Mouse (Mus musculus): ENCODE results near the gene Rbm42. TPM values are rescaled to one million over a fixed set of nuclear protein-coding genes. Genes with fewer than 3 reads are reported as not detected.

Gene Rbm42
- polyA plus RNA-seq, 1 experiment from 2014 or later: 134 TPM

DNA sequence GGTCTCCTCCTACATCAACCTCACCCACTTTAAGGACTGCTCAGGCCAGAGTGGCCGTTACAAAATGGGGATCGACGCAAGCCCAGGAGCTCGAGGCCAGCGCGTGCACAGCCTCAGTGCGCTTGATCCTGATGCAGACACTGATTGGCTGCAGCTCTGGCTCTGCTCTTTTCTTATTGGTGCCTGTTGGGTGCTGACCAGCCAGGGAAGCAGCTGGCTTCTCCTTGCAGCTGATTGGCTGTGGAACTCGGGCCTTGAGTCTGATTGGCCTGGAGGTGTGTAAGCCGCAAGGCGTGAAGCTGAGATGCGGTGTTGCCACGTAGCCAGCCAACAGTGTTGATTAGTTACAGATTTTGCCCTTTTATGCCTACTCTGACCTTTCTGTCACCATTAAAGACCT lies 51.3 kb downstream of the Rbm42 start, which contains the start of gene Zbtb32:
Gene Zbtb32 (minus strand): TSS at position 124 of the 400 bp plus-strand sequence.
- DNase-seq (ENCODE audit: low spot score) (no peak), ATAC-seq (ENCODE audit: insufficient read depth, low FRiP score, low TSS enrichment) (no peak)
- Histone ChIP-seq H3K4me3 (ENCODE audit: low read depth, low read length) (no peak within 1 kb of the TSS), H3K4me2 (ENCODE audit: low read depth) (no peak within 1 kb of the TSS), H3K36me3 (ENCODE audit: control insufficient read depth, insufficient read depth, low read length) (no peaks in the 10 kb centered on the region), H3K27me3 (ENCODE audit: control insufficient read depth, insufficient read depth, low read length) (no peaks in the 10 kb centered on the region), H3K4me1 (ENCODE audit: control insufficient read depth, insufficient read depth, low read length) (no peaks in the 10 kb centered on the region), H3K27ac (ENCODE audit: low read depth, low read length) (no peak within 1 kb of the TSS), H3K9ac (ENCODE audit: low read length) (no peak within 1 kb of the TSS), H3K9me3 (ENCODE audit: control insufficient read depth, low read length) (no peaks in the 10 kb centered on the region)
- WGBS: 94% methylated on average over 12 of the region's 12 CpGs

DNA sequence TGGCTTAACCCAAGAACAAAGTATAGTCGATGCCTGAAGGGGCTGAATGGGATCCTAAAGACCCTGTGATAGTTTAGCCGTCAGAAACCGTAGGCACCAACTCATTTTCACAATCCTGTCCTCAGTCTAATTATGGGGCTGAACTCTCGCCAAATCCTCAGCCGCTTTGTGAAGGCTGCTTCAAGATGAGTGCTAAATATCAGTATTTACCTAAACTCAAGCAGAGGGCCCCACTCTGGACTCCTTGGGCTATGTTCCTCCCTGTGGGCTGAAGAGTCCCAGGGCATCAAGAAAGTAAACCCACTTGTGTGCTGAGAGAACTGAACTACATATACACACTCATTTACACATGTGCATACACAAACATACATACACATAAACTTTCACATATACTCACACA lies 53.3 kb downstream of the Rbm42 start:
- Histone ChIP-seq H3K4me3 (ENCODE audit: low read depth, low read length) (no peak overlapping the region), H3K4me2 (ENCODE audit: low read depth) (no peak overlapping the region), H3K4me1 (ENCODE audit: control insufficient read depth, insufficient read depth, low read length) (no peaks in the 10 kb centered on the region), H3K9ac (ENCODE audit: low read length) (no peak overlapping the region), H3K9me3 (ENCODE audit: control insufficient read depth, low read length) (no peaks in the 10 kb centered on the region), H3K27me3 (ENCODE audit: control insufficient read depth, insufficient read depth, low read length) (no peaks in the 10 kb centered on the region), H3K27ac (ENCODE audit: low read depth, low read length) (no peak overlapping the region), H3K36me3 (ENCODE audit: control insufficient read depth, insufficient read depth, low read length) (no peaks in the 10 kb centered on the region)
- WGBS: 88% methylated on average over 5 of the region's 5 CpGs
- ATAC-seq (ENCODE audit: insufficient read depth, low FRiP score, low TSS enrichment): no peak
- no peak for DNase-seq (ENCODE audit: low spot score)

DNA sequence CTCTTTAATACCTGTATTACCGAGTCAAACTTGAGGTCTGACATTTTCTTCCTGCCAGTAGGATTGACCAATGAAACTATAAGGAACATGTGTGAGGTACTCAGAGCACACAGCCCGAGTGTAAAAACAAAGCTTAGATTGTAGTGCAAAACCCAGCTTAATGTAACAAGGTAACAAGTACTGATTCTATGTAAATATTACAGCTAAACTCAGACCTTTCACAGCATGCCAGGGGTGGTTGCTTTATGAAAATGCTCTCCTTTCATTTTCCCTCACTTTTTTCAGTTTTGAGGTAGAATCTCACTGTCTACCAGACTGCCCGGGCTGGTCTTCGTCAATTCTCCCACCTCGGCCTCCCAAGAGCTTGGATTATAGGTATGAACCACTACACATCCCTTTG lies 54.0 kb downstream of the Rbm42 start:
- Histone ChIP-seq H3K27ac (ENCODE audit: low read depth, low read length) (no peak overlapping the region), H3K4me1 (ENCODE audit: control insufficient read depth, insufficient read depth, low read length) (no peaks in the 10 kb centered on the region), H3K9me3 (ENCODE audit: control insufficient read depth, low read length) (no peaks in the 10 kb centered on the region), H3K27me3 (ENCODE audit: control insufficient read depth, insufficient read depth, low read length) (no peaks in the 10 kb centered on the region), H3K4me2 (ENCODE audit: low read depth) (no peak overlapping the region), H3K9ac (ENCODE audit: low read length) (no peak overlapping the region), H3K36me3 (ENCODE audit: control insufficient read depth, insufficient read depth, low read length) (no peaks in the 10 kb centered on the region), H3K4me3 (ENCODE audit: low read depth, low read length) (no peak overlapping the region)
- DNase-seq (ENCODE audit: low spot score) (no peak), ATAC-seq (ENCODE audit: insufficient read depth, low FRiP score, low TSS enrichment) (no peak)
- WGBS: 84% methylated on average over 5 of the region's 5 CpGs

DNA sequence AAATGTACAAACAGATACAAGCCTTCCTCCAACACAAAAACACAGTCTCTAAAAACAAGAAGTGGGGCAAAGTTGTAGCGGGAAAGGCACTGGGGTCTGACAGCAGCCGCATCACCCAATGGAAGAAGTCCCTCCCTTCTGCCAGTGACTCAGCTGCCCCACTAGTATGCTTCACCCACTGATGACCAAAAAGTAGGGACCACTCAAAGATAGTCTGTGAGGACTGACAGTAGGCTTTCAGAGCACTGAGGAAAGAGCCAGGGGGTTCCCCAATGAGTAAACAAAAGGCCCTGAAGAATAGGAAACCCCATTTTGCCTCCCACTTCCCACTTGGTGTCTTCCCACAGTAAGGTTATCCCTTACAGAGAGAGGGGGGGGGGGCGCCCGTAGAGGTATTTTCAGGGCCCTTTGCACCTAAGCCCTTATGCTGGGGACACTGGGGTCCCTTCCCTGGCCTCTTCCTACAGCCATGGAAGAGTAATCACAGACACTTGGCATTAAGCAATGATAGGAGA lies 55.5 kb downstream of the Rbm42 start:
- DNase-seq (ENCODE audit: low spot score) (no peak), ATAC-seq (ENCODE audit: insufficient read depth, low FRiP score, low TSS enrichment) (no peak)
- H3K27me3 ChIP-seq (ENCODE audit: control insufficient read depth, insufficient read depth, low read length): no peaks in the 10 kb centered on the region
- no peak overlapping the region for H3K9ac ChIP-seq (ENCODE audit: low read length)
- 64% methylated on average over 4 of the region's 4 CpGs for WGBS
- H3K36me3 ChIP-seq (ENCODE audit: control insufficient read depth, insufficient read depth, low read length): no peaks in the 10 kb centered on the region
- no peak overlapping the region for H3K4me2 ChIP-seq (ENCODE audit: low read depth)
- H3K27ac ChIP-seq (ENCODE audit: low read depth, low read length): no peak overlapping the region
- H3K9me3 ChIP-seq (ENCODE audit: control insufficient read depth, low read length): no peaks in the 10 kb centered on the region
- no peak overlapping the region for H3K4me3 ChIP-seq (ENCODE audit: low read depth, low read length)
- H3K4me1 ChIP-seq (ENCODE audit: control insufficient read depth, insufficient read depth, low read length): peaks cover 3% of the 10 kb centered on the region; the same call in 1 of the 2 replicates

DNA sequence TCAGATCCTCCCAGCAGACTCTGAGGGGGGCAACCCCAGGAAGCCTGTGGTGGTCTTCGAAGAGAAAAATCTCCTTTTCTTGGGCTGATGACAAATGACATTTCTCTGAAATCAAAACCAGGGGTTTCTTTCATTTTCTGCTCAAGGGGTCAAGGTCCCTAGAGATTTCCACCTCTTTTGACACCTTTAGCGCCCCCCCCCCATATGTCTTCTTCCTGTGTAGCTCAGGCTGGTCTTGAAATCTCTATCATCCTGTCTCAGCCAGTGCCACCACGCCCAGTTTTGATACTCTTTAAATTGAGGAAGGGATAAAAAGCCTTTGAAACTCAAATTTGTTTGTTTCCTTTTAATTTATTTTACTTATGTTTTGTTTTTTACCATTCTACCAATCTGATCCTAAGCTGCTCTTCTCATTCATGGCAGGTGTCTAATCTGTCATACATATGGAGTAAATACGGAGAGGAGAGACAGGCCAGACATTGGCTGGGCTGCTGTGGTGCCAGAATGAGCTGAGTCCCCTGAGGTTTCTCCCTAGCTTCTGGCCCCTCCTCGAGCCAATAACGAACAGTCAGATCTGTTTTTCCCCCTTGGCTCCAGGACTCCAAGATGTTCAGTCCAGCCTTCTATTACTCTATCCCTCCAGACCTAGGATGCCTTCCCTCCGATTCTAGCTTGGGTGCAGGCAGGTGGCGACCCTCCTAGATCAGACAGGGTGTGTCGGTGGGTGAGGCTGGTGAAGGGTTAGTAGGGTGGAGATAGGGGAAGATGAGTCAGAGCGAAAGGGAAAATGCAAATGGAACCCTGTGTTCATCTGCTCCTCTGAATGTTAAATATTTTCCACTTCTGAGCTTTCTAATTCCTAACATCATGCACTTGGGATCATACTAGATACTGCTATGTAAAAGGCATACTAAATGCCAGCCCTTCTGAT lies 56.3 kb downstream of the Rbm42 start:
- no peaks in the 10 kb centered on the region for H3K9me3 ChIP-seq (ENCODE audit: control insufficient read depth, low read length)
- WGBS: 71% methylated on average over 10 of the region's 10 CpGs
- H3K9ac ChIP-seq (ENCODE audit: low read length): no peak overlapping the region
- ATAC-seq (ENCODE audit: insufficient read depth, low FRiP score, low TSS enrichment) (no peak), DNase-seq (ENCODE audit: low spot score) (no peak)
- no peaks in the 10 kb centered on the region for H3K27me3 ChIP-seq (ENCODE audit: control insufficient read depth, insufficient read depth, low read length)
- no peak overlapping the region for H3K4me2 ChIP-seq (ENCODE audit: low read depth)
- H3K27ac ChIP-seq (ENCODE audit: low read depth, low read length): no peak overlapping the region
- H3K36me3 ChIP-seq (ENCODE audit: control insufficient read depth, insufficient read depth, low read length): no peaks in the 10 kb centered on the region
- H3K4me3 ChIP-seq (ENCODE audit: low read depth, low read length): no peak overlapping the region
- peaks cover 3% of the 10 kb centered on the region; the same call in 1 of the 2 replicates for H3K4me1 ChIP-seq (ENCODE audit: control insufficient read depth, insufficient read depth, low read length)

DNA sequence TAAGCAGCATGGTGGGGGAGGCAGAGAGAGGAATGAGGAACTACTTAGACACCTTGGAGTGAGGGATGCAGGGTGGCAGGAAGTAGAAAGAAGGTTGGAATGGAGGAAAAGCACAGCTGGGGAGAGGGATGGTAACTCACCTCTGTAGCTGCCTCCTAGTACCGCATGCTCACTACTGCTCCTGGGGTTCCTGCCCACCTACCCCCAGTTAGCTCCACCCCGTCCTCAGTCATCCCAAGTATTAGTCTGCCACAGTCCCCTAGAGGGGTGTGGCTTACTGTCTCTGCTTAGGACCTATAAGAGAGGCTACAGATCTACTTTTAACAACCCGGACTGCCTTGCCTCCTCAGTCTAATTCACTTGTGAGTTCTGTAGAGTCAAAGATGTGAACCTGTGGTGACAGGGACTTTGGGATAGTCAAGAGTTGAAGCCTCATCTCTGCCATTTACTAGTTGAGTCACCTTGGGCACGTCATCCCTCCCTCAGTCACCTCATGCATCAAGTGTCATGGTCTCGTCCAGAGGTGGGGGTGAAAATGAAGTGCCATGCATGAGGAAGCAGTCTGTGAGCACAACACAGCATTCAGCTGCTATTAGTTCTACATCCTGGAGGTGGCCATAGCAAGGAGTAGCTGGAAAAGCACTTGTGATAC lies 57.2 kb downstream of the Rbm42 start:
- H3K27ac ChIP-seq (ENCODE audit: low read depth, low read length): no peak overlapping the region
- no peak for DNase-seq (ENCODE audit: low spot score)
- no peaks in the 10 kb centered on the region for H3K9me3 ChIP-seq (ENCODE audit: control insufficient read depth, low read length)
- no peaks in the 10 kb centered on the region for H3K36me3 ChIP-seq (ENCODE audit: control insufficient read depth, insufficient read depth, low read length)
- WGBS: 58% methylated on average over 5 of the region's 5 CpGs
- no peaks in the 10 kb centered on the region for H3K27me3 ChIP-seq (ENCODE audit: control insufficient read depth, insufficient read depth, low read length)
- peaks cover 3% of the 10 kb centered on the region; the same call in 1 of the 2 replicates for H3K4me1 ChIP-seq (ENCODE audit: control insufficient read depth, insufficient read depth, low read length)
- no peak overlapping the region for H3K4me3 ChIP-seq (ENCODE audit: low read depth, low read length)
- no peak for ATAC-seq (ENCODE audit: insufficient read depth, low FRiP score, low TSS enrichment)
- H3K4me2 ChIP-seq (ENCODE audit: low read depth): no peak overlapping the region
- no peak overlapping the region for H3K9ac ChIP-seq (ENCODE audit: low read length)

DNA sequence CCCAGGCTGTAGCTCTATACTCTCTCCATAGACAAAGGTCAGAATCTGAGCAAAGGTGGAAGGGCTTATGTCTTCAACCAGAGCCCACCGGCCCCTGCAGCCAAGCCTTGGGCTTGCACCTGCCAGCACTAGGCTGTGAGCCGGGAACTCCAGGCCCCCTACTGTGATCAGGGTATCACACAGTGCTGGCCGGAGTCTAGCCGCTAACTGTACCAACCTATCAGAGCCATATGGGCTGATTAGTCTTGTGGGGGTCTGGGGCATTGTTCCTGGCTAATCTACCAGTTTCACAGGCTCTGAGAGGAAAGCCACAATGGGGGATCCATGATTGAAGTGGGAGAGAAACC lies 58.5 kb downstream of the Rbm42 start:
- Histone ChIP-seq H3K36me3 (ENCODE audit: control insufficient read depth, insufficient read depth, low read length) (no peaks in the 10 kb centered on the region), H3K9ac (ENCODE audit: low read length) (no peak overlapping the region; the same call in 1 of the 2 replicates), H3K4me3 (ENCODE audit: low read depth, low read length) (no peak overlapping the region), H3K4me1 (ENCODE audit: control insufficient read depth, insufficient read depth, low read length) (peaks cover 13% of the 10 kb centered on the region), H3K9me3 (ENCODE audit: control insufficient read depth, low read length) (no peaks in the 10 kb centered on the region), H3K4me2 (ENCODE audit: low read depth) (no peak overlapping the region), H3K27me3 (ENCODE audit: control insufficient read depth, insufficient read depth, low read length) (no peaks in the 10 kb centered on the region), H3K27ac (ENCODE audit: low read depth, low read length) (no peak overlapping the region)
- no peak for DNase-seq (ENCODE audit: low spot score)
- WGBS: 47% methylated on average over 4 of the region's 4 CpGs
- no peak for ATAC-seq (ENCODE audit: insufficient read depth, low FRiP score, low TSS enrichment)
